Mouse (Mus musculus) CD4-positive, CD25-positive, alpha-beta regulatory T cell, adult 2 months (primary cell): ENCODE measurements around the gene Caln1.

Experiments used
- DNase-seq: peaks from one replicate; pipeline ENCODE4 v3.0.0-alpha.2; 2012; ENCODE audit warnings: low read depth, low spot score

The Caln1 gene

DNA sequence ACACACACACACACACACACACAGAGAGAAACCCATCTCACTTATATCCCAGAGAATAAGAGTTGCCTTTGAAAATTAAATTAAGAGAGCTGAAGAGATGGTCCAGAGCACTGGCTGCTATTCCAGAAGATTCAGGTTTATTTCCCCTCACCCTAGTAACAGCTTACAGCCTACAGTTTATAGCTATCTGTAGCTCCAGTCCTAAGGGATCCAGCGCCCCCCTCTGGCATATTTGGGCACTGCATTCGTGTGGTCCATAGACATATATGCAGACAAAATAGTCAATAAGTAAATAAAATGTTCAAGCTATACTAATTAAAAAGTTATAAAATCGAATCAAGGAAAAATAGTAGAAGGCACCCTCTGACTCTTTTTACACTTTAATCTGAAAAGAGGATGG is 442.0 kb downstream of the Caln1 start:
- DNase-seq: no peak

DNA sequence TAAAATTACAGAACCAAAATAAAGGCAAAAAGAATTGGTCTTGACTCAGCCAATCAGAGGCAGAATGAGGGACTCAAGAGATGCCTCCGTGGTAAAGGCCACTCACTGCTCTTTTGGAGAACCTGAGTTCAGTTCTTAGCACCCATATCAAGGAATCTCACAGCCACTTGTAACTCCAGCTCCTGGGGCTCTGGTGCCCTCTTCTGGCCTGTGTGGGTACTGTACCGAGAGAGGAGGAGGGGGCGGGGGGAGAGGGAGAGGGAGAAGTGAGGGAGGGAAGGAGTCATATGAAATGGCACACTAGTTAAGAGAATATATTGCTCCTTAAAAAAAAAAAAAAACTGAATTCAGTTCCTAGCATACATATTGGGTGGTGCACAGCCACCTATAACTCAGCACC is 442.7 kb downstream of the Caln1 start:
- no peak for DNase-seq

DNA sequence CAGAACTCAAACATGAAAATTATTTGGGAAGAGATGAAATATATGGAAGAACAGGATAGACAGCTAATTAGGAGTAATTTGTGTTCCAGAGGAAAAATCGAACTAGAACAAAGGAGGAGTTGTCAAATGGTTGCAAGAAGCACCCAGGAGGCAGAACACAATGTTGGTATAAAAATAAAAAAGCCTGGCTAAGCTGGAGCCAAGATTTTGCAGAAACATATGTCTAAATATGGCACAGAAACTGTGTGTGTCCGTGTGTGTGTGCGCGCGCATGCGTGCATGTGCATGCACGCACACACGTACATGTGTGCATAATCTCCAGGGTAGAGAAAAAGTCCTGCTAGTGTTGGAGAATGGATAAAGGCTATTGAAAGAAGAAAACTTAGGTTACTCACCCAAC is 443.3 kb downstream of the Caln1 start:
- DNase-seq: no peak

DNA sequence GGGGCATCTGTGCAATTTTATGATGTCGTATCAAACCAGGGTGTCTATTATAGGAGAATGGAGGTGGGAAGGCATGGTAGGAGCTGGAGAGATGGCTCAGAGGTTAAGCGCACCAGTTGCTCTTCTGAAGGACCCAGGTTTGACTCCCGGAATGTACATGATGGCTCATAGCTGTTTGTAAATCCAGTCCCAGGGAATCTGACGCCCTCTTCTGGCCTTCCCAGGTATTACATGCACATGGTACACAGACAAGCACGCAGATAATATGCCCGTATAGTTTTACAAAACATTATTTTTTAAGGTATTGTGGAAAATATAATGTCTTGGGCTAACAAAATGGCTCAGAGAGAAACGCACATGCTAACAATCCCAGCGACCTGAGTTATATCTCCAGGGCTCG is 443.8 kb downstream of the Caln1 start:
- no peak for DNase-seq

DNA sequence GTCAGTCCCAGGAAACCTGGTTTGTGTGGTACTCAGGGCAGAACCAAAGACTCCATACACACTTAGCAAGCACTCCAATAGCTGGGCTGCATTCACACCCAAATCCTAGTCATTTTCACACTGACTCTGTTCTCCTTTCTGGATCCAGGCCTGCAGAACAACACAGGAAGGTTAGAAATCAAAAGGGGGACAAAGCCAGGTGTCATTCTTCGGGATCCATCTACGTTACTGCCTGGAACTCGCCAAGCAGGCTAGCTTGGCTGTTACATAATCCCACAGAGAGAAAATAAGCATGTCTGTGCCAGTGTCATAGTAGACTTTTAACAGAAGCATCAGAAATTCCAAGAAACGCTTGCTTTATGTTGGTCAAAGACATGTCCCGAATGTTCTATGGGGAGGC is 446.1 kb downstream of the Caln1 start:
- DNase-seq: no peak

DNA sequence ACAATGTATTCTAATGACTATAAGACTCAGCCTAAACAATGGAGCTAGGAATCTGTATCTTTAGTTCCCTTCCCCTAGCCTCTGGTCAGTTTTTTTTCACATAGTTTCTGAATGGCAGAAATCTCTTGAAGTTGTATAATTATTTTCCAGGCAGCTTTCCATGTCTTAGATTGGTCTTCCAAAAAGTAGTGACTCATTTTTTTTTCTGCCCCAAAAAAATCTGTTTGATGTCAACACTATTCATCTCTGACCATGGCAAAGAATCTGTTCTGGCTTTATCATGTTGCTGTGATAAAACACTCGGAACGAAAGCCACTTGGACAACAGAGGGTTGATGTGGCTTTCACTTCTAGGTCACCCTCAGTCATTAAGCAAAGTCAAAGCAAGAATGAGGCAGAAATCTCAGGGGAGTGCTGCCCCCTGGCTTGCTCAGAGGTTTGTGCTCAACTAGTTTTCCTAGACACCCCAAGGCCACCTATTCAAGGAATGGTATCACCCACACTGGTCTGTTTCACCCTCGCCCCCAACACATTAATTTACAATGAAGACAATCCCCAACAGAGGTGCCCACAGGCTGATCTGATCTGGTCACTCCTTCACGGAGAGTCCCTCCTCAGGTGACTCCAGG is 450.9 kb downstream of the Caln1 start:
- no peak for DNase-seq

DNA sequence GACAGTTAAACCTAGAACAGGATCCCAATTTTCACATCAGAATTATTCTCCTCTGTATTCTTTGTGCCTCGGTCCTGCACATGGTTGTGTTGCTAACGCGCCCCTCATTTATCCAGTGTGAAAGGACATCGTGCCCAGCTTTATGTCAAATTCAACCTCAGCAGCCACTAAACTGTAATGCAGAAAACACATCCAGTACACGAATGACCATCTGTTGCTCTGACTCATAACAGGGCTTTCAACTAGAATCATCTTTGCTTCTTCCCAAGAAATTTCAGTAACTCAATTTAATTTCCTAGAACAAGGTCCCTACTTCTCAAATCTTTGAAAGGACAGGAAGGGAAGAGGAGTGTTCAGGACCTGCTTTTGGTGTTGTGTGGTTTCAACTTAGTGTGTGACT is 451.4 kb downstream of the Caln1 start:
- no peak for DNase-seq

DNA sequence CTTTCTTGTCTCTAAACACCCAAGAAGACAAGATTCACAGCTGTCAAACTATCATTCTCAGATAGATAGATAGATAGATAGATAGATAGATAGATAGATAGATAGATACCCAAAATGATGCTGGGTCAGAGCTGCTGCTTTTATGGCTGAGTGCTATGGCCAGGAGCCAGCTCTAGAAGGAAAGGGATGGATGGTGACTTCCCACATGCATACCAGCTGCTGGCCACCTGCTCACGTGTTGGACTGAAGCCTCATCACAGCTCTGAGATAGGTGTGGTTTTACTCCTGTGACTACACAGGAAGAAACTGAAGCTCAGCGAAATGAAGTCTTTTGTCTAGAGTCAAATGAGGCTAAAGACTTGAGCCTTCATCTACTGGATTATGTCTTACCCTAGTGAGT is 456.5 kb downstream of the Caln1 start:
- DNase-seq: no peak

DNA sequence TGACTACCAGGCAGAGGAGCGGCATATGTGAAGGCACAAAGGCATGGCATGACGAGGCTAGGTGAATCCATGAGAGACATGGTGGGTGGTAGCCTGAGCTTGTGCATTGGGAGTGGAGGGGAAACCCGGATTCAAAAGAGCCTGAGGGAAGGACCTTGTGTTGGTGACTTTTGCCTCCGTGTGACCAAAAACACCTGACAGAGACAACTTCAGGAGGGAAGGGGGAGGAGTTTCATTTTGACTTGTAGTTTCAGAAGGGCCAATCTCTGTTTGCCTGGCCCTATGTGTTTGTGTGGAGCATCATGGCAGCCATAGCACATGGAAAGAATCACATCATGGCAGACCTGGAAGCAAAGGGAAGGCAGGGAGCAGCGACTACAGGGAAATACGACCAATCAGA is 479.3 kb downstream of the Caln1 start:
- DNase-seq: no peak

DNA sequence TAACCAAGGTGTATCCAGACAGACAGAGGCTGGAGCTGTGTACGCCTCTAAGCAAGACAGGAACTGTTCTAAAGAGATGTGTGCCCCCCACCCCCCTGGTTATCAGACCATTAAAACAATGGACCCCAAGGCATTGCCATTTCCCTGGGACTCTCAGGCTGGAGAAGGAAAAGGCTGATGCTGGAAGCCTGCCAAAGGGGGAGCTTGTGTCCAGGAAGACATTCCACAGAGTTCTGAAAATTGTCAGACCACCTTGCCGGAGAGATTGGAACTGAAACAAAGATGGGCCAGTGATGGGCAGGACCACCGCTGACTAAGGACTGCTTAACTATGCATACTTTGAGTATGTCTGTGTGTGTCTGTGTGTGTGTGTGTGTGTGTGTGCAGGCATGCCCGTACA is 480.4 kb downstream of the Caln1 start:
- no peak for DNase-seq

DNA sequence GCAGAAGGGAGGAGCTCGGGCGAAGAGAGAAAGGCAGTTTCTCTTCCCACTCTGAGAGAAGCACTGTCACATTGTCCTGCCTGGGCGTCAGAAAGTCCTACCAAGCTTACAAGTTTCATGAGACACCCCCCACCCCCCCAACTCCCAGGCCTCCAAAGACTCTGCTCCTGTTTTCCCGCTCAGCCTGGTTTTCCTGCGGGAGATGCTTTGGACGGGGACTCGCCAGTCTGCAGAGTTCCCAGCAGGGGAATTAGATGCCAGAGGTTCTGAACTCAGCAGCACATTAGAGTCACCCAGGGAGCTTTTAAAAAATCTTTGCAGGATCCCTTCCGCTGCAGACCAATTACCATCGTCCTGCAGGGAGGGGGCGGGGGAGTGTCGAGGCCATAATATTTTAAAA is 482.9 kb downstream of the Caln1 start:
- no peak for DNase-seq

DNA sequence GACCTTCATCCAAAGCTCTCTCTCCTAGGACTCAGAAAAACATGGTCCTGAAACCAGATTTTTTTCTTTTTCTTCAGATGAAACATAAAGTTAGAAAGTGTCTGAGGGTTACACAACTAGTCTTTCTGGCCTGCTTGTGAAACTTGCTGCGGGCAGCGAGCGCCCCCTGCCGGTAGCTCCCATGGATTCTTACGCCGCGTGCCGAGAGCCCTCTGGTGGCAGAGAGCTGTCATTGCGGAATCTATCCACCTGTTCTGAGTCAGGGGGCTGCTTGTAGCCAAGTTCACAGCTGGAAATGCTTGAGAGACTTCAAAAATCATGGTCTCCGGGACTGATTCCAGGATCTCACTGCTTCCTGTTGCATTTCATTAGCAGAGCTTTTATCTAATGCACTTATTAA is 484.1 kb downstream of the Caln1 start:
- peak; percentile 75 for DNase-seq

DNA sequence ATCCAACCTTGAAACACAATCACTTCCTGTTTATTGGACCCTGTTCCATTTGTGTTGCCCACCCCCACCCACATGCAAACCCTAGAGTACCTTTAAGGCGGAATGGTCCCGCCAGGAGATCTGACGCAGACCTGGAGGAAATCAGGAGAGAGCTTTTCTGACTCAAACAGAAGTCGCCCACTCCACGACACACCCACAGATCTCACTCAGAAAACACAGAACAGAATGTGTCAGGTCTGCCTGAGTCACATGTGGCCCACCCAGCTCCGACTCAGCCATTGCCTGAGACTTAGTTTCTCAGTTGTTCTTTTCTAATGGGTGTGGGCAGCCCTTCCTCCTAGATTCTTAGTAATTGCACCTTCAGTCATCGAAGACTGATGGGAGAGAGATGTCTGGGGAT is 485.2 kb downstream of the Caln1 start:
- DNase-seq: no peak

DNA sequence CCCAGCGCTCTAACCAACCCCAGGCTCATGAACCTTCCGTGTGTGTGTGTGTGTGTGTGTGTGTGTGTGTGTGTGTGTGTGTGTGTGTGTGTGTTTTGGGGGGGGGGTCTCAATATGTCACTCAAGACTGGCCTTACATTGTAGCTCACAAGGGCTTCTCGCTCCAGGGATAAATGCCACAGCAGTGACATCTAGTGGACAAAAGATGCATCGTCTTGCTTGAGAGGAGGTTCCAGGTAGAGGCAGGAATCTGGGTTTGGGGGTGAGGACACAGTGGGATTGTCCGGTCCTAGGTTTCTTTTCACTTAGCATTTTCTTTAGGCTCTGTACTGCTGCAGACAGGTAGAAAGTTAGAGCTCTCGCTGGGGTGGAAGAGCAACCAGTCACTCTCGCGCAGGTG is 488.9 kb downstream of the Caln1 start:
- DNase-seq: peak; percentile 35

DNA sequence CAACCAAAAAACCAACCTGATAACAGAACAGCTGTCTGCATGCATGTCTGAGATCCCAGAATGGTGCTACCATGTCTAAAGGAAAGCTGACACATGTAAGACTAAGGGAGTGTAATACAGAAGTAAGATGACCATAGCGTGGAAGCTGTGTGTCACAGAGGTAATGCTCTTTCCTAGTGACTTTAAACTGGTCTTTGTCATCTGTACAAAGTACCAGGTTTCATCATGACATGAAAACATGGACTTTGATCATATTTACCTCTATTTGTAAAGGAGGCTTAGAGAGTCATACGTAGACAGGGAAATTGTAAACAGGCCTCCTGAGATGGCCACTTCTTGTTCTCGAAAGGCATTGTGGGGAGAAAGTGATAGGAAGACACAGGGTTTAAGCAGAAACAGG is 489.5 kb downstream of the Caln1 start:
- DNase-seq: no peak

DNA sequence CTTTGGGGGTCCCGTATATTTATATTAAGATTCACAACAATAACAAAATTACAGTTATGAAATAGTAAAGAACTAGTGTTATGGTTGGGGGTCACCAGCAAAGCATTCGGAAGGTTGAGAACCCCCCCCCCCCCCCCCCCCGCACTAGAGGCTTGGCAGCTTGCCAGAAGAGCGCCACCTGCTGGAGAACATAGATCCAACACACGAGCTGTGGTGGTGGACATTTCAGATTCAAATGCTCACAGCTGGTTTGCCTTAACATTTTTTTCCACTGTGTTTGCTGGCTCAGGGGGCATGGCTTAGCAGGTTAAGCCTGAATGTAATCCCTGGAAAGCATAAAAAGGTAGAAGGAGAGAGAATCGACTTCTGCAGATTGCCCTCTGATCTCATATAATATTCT is 490.5 kb downstream of the Caln1 start:
- DNase-seq: no peak

DNA sequence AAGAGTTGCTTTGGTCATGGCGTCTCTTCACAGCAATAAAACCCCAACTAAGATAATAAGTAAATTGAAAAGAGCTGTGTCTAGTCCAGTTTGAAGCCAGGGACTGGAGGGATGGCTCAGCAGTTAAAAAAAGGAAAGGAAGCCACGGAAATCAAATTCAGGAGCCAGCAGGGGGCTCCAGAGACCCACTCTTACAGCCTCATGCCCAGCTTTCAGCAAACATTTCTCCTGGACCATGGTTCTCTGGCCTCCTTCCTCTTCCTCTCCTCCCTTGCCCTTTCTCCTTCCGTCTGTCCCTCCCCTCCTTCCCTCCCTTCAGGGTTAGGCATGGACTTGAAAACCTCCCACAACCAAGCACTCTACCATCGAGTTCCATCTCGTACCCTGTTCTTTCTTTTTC is 493.0 kb downstream of the Caln1 start:
- DNase-seq: no peak

DNA sequence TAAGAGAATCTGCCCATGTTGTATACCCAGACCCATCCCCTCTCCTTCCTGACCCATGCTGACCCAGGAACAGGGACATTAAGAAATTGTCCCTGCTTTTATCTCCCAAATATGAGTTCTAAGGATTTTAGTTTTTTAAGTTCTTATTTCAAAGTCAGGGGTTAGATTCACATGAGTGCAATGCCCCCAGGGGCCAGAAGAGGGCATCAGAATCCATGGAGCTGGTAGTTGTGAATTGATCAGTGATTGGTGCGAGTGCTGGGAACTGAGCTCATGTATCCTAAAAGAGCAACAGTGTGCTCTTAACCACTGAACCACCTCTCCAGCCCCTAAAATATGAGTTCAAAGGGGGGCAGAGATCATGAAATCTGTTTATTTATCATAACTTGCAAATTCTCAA is 500.6 kb downstream of the Caln1 start:
- no peak for DNase-seq

DNA sequence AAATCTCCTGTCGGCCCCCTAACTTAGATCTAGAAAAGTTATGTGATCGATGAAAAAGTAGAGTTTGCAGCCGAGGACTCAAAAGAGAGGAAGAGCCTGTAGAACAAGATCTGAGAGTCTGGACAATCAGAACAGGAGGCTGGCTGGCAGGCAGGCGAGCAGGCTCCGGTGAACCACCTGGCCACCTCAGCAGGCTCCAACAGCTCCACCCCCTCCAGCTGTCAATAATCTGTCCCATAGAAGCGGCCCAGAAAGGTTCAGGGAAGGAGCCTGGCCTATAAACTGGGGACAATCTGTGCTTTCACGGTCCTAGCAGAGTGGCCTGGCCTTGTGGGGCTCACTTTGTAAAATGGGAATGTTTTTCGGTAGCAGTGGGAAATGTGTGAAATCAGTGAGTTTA is 501.8 kb downstream of the Caln1 start:
- no peak for DNase-seq

DNA sequence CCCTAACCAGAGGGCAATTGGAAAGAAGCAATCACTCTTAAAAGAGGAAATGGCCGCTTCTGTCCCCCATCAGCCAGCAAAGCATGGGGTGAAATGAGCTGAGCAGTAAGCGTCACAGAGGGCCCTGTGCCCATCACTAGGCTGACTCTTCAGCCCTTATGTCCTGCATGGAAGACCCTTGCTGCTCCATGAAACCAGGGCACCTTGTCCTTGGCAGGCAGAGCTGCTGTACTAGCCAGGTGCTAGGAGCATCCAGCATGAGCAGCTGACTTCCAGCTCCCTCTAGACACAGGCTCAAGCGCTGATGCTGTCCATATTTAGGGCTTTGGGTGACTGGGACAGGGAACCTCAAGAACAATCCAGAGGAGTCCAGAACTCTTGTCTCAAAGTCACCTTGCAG is 506.1 kb downstream of the Caln1 start:
- no peak for DNase-seq

DNA sequence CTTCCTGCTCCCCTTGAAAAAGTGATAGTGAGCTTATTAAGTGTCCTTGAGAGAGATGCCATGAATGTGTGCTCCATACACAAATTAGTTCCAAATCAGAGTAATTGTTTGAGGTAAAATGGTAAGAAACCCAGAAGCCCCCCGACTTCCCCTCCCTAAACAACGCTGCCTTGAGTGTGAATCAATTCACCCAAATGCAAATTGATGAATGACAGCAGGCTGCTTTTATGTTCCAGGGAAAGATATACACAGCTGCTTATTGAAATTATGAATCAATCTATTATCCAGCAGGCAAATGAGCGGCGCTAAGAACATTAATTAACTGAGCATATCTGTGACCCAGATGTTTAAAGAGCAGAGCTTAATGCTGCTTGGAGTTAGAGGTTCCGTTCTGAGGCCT is 511.1 kb downstream of the Caln1 start:
- DNase-seq: no peak

DNA sequence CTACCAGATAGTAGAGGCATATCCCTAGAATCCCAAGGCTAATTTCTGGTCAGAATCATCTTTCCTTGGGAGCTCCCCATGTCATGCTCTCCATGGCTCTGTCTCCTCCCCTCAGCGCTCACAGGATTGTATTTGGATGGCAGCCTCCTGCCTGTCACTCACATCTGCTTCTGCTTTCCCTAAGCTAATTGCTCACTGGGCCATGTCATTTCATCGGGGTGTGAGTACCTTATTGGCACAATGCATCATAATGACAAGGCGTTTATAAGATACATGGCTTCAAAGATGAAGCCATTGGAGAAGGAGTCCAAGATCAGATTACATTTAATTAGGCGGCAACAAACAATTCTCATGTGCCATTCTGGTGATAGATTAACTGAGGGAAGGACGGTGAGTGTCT is 522.5 kb downstream of the Caln1 start:
- DNase-seq: no peak

DNA sequence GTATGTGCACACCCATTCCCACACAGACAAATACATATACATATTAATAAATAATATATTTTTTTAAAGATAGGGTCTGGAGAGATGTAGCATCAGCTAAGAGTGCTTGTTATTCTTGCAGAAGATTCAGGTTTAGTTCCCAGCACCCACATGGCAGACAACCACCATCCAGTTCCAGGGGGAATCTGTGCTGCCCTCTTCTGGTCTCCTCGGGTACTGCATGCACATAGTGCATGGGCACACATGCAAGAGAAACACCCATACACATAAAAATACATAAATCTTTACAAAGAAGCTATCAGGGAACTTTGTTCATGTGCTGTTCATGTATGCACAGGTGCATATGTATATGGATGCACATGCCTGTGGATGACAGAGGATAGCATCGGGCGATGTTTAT is 526.7 kb downstream of the Caln1 start:
- no peak for DNase-seq
